Mouse (Mus musculus) mature B cell (primary cell): ENCODE results near the gene Pbld1.
"Not testable (repeated sequence)": the region's sequence is repeated elsewhere in the genome, so short reads cannot be mapped to it uniquely, and the experiment has no call there.

ENCODE experiments used
- in situ Hi-C: fragments of 300-500 bp; cut with MboI; formaldehyde crosslinking; loops from 2 replicates; pipeline ENCODE4 v1.14.3; 2019

The Pbld1 gene

GRCm38 (mm10) chr10:63039867-63040628 is 19.9 kb upstream of the Pbld1 start:
- in situ Hi-C loops = no loop called here

DNA sequence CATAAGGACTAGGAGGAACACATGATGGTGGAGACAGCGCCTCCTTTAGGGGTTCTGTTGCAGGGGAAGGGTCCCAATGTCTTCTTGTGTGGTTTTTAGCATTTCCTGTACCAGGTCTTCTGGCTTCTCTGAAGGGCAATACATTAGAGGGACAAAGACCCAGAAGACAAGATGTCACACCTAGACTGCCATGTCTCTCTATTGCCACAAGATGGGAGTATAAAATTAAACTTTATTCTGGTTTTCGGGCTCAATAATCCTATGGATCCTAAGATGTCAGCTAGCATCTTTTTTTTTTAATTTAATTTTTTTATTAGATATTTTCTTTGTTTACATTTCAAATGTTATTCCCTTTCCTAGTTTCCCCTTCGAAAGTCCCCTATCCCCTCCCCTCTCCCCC is 16.8 kb upstream of the Pbld1 start:
- in situ Hi-C loops = no loop called here

- in situ Hi-C loops = no loop called here
These were observed 12.2 kb upstream of the Pbld1 start for GRCm38 (mm10) chr10:63047751-63048150.

- in situ Hi-C loops = no loop called here
These were observed 10.9 kb upstream of the Pbld1 start for GRCm38 (mm10) chr10:63049106-63049505.

- in situ Hi-C loops = no loop called here
These were observed 8.7 kb upstream of the Pbld1 start for GRCm38 (mm10) chr10:63051267-63051666.

GRCm38 (mm10) chr10:63052011-63052410 is 8.0 kb upstream of the Pbld1 start:
- in situ Hi-C loops = no loop called here

DNA sequence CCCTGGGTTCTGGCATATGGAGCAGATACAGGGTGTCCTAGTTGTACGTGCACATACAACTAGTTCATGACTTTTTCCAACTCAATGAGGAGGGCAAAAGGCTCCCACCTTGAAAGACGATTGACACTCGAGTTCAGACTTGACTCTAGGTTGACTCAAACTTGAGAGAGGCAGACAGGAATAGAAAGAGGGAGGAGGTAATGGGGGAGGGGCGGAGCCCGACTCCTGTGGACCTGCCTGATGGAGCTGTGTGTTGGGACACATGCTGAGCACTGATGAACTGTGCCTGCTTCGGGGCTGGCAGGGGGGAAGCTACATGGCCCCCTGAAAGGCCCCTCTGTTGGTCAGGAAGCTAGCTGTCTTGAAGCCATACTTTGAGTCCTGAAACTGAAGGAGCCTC is 7.0 kb upstream of the Pbld1 start:
- in situ Hi-C loops = no loop called here

DNA sequence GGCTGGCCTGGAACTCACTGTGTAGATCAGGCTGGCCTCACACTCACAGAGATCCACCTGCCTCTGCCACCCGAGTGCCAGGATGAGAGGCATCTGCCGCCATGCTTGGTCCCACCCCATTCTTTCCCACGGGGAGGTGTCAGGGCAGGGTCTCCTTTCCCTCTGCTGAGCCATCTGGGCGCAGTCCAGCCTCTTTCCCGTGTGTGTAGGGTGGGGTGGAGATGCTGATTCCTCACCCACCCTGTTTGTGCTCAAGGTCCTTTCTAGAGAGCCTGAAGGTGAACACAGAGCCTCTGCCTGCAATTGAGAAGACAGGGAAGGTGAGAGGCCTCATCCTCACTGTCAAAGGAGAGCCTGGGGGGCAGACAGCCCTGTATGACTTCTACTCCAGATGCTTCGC is 5.9 kb upstream of the Pbld1 start:
- in situ Hi-C loops = not testable (repeated sequence)

- in situ Hi-C loops = no loop called here
These were observed 5.4 kb upstream of the Pbld1 start for GRCm38 (mm10) chr10:63054586-63054985.

GRCm38 (mm10) chr10:63056966-63057750 is 2.8 kb upstream of the Pbld1 start:
- in situ Hi-C loops = no loop called here

GRCm38 (mm10) chr10:63060406-63060805 is 444 bp downstream of the Pbld1 start:
- in situ Hi-C loops = no loop called here

- in situ Hi-C loops = no loop called here
These were observed 1.3 kb downstream of the Pbld1 start for GRCm38 (mm10) chr10:63061266-63061665.

GRCm38 (mm10) chr10:63062696-63063095 is 2.7 kb downstream of the Pbld1 start:
- in situ Hi-C loops = no loop called here

DNA sequence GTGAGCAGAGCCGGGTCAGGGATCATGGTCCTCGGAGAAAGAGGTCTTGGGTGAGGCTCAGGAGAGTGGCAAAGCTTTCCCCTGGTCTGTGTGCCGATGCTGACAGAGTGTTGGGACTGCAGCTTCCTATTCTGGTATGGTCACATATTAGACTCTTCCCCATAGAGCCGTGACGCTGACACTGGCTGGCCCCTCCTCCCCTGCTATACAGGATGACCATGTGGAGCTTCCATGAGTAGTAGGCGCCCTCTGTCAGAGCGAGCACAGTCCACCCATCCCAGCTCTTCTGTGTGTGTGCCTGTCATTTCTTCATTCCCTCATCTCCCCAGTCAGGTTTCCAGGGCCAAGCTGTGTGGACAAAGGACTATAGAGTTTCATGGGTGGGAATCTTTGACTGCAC is 3.4 kb downstream of the Pbld1 start:
- in situ Hi-C loops = no loop called here

GRCm38 (mm10) chr10:63064516-63064915 is 4.6 kb downstream of the Pbld1 start:
- in situ Hi-C loops = no loop called here

- in situ Hi-C loops = no loop called here
These were observed 5.6 kb downstream of the Pbld1 start for GRCm38 (mm10) chr10:63065561-63065960.

DNA sequence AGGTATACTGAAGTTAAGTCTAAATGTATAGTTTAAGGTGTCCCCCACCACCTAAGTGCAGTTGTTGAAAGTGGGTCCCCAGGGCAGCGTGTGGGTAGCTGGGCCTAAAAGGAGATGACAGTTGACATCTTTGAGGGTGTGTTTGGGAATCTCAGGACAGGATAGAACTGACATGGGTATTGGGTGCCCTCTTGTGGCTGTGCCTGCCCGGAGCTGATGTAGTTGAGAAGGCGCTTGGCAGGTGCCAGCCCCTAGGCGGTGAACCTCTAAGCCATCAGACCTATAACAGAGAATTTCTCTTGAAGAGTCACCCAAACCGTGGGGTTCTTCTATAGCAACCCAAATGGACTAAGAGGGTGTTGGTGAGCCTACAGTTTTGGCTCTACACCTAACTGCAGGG is 6.0 kb downstream of the Pbld1 start:
- in situ Hi-C loops = no loop called here

DNA sequence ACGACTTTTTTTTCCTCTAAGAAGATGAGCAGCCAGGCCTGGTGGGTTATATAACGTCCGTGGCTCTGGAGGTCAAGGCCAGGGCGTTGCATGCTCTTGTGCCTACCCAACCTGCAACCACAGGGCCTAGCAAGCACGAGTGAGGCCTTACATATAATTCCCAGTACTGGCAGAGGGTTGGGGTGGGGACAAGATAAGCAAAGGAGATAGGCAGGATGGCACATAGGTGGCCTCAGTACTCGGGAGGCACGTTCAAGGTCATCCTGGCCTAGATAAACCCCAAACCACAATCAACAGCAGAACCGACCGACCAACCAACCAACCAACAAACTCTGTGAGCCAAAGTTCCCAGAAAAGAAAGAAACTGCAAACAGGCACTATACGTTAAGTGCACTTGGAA is 26.3 kb downstream of the Pbld1 start:
- in situ Hi-C loops = no loop called here

DNA sequence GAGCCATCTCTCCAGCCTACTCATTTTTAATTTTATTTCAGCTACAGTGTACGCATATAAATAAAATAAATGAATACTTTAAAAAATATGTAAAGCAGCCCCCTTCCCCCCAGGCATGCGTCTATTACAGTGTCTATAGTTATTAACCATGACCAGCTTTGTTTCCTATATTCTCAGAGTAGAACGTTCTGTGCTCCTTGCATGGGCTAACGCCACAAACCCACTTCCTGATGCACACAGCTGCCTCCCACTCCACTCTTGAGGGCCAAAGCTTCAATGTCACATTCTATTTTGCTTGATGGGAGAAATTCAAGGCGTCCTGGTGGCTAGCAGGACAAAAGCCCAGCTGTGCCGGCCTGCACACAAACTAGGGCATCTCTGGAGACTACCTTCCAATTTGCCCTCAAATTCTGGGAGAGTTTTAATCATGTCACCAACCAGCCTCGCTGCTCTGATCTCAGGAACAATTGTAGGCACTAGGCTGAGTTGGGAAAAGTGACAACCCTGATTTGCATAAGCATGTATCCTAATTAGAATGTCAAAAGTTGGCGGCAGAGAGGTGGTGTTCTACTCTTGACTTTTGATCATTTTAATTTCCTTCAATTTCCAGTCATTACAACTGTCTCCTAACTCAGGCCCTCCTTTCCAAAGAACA is 29.3 kb downstream of the Pbld1 start:
- in situ Hi-C loops = no loop called here

DNA sequence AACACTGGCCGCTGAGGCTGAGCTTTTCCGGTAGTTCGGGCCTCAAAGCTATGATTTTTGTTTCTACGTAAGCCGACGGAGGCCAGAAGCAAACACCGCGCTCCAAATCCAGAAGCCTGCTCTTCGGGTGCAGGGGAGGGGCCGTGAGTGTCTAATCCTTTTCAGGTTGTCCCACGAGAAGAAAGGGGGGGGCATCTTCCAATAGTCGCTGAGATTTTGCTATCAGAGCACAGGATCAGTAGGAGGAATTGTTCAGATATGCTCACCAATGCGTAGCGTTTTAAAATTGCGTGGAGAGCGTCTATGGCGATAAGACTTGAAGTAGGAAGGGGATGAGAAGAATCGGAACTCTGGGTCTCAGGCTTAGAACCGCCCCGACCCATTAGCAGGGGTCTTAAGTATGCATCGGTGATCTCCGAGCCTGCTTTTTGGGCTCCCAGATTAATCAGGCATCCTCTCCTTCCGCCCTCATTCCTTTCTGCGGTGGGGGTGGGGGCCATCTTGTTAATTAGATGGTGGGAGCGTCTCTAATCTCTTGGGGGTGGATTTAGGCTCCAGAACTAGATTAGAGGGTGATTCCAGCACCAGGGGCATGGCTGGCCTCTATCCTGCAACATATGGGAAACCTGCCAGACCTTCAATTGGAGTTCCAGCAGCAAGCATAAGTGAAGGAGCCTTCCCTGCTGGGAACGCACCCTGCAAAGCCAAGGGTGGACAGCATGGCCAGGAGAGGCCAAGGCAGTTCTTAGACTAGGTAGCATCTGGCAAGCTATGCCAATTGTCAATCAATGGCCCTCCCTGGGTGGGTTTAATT is 30.0 kb downstream of the Pbld1 start:
- in situ Hi-C loops = no loop called here

DNA sequence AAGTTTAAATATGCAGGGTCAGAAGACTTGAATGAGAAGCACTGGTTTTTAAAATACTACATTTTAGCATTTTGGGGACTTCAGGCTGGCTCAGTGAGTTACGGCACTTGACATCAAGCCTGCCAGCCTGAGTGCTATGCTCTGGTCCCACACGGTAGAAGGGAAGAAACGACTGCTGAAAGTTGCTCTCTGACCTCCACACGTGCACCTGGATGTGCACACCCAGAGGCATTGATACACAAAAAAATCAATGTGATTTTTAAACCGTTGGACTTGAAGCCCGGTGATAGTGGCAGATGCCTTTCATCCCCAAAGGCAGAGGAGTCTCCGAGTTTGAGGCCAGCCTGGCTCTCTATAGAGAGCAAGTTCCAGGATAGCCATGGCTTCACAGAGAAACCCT is 32.0 kb downstream of the Pbld1 start:
- in situ Hi-C loops = no loop called here
